Mouse (Mus musculus) G1E (cell line): Measurements from ENCODE around the gene Atp9a.

Experiments
- CTCF ChIP-seq: IDR thresholded peaks from 2 replicates; pipeline ENCODE4 v1.5.1; 2012; ENCODE audit warnings: low read depth, low read length, inconsistent platforms, mixed read lengths
- GATA1 ChIP-seq: IDR thresholded peaks from 2 replicates; pipeline ENCODE4 v1.6.1; 2012; ENCODE audit warnings: borderline replicate concordance, low read length, inconsistent platforms, mixed read lengths
- GATA2 ChIP-seq: IDR thresholded peaks from 2 replicates; pipeline ENCODE4 v1.6.1; 2012; ENCODE audit warnings: low read depth, low read length, inconsistent platforms, borderline replicate concordance
- POLR2AphosphoS5 ChIP-seq: IDR thresholded peaks from 2 replicates; pipeline ENCODE4 v1.6.1; 2012; ENCODE audit warnings: low read depth, low read length, inconsistent platforms; ENCODE audit not compliant: insufficient replicate concordance
- TAL1 ChIP-seq: conservative IDR thresholded peaks from 2 replicates; pipeline ENCODE4 v1.6.1; 2012; ENCODE audit warnings: low read depth, low read length, inconsistent platforms, mixed read lengths

DNA sequence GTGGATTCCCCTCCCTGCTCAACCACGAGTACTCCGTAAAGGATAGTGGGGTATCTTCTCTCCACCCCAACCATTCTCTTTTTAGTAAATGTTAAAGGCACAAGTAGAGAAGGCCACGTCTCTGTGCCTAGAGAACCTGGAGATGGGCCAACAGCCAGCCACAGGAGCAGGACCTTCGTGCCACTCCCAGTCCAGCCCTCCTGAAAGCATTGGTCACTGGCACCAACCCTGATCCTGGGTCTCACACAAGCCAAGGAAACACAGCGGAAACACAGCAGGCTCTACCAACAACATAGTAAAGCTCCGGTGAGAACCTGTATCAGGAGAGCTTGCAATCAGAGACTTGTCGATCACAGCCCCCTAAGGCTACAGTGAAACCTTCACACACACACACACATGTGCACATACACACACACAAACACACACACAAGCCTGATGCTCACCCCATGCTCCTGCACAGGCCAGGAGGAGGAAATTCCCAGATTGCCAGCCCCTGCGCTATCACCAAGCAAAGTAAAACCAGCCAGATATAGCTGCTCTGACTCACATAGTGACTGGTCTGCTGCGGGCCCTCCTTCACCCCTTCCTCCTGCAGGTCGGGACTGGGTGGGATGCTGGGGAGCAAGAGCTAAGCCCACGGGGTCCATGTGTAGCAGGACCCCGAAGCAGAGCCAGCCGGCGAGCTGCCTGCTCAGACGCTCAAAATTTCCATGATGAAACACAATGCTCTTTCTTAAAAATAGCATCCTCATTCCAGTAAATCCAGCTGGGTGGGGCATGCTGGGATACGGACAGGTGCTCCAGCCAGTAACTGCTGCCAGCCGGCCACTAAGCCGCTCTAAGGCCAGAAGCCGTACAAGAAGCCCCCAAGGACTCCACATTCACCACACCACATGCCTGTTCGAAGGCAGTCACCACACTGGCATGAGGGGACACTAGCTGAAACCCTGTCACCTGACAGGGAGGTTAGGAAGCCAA lies 29.7 kb downstream of the Atp9a start:
- TF ChIP-seq CTCF (no peak), GATA2 (no peak), GATA1 (no peak), POLR2AphosphoS5 (no peak), TAL1 (no peak)
